Mouse (Mus musculus) C2C12 (cell line): ENCODE measurements around the gene Pde1b. TPM values are rescaled to one million over a fixed set of nuclear protein-coding genes. Genes with fewer than 3 reads are reported as not detected.

Experiments
- H3K27me3 ChIP-seq: one replicate; pipeline ENCODE4 v1.6.1; 2011; ENCODE audit not compliant: control insufficient read depth, insufficient read depth, insufficient read length
- H3K36me3 ChIP-seq: one replicate; pipeline ENCODE4 v1.6.1; 2011; ENCODE audit not compliant: control insufficient read depth, insufficient read depth
- H3K4me3 ChIP-seq: one replicate; pipeline ENCODE4 v1.5.1; 2011; ENCODE audit warnings: mild to moderate bottlenecking, control low read depth; ENCODE audit not compliant: poor library complexity, insufficient read depth, severe bottlenecking
- H3K79me2 ChIP-seq: one replicate; pipeline ENCODE4 v1.6.1; 2011; ENCODE audit not compliant: control insufficient read depth, insufficient read depth
- H3K79me3 ChIP-seq: one replicate; pipeline ENCODE4 v1.6.1; 2011; ENCODE audit warnings: low read depth, control low read depth
- H3ac ChIP-seq: one replicate; pipeline ENCODE3; 2011; ENCODE audit warnings: low read depth; ENCODE audit not compliant: control insufficient read depth, insufficient read length
- CEBPB ChIP-seq: IDR thresholded peaks from one replicate; pipeline ENCODE4 v1.6.1; 2011; ENCODE audit warnings: low read depth, mild to moderate bottlenecking, control low read depth, moderate library complexity
- CTCF ChIP-seq: IDR thresholded peaks from one replicate; pipeline ENCODE4 v1.5.1; 2011; ENCODE audit not compliant: control insufficient read depth, insufficient read depth, insufficient read length
- FOSL1 ChIP-seq: IDR thresholded peaks from one replicate; pipeline ENCODE4 v1.8.0; 2011; ENCODE audit warnings: mild to moderate bottlenecking, low read length; ENCODE audit not compliant: poor library complexity, insufficient read depth, severe bottlenecking
- MAX ChIP-seq: IDR thresholded peaks from one replicate; pipeline ENCODE4 v1.6.1; 2011; ENCODE audit warnings: mild to moderate bottlenecking, control low read depth
- MYOD1 ChIP-seq: IDR thresholded peaks from one replicate; pipeline ENCODE4 v1.6.1; 2011; ENCODE audit warnings: low read depth; ENCODE audit not compliant: control insufficient read depth, insufficient read length
- MYOG ChIP-seq: IDR thresholded peaks from one replicate; pipeline ENCODE4 v1.6.1; 2011; ENCODE audit not compliant: control insufficient read depth, insufficient read length; ENCODE audit errors: extremely low read depth
- USF1 ChIP-seq: IDR thresholded peaks from one replicate; pipeline ENCODE4 v1.6.1; 2011; ENCODE audit warnings: low read depth, mild to moderate bottlenecking, control low read depth, moderate library complexity
- long read RNA-seq, 2 experiments: library from polyadenylated mRNA; unstranded; transcript quantifications; one replicate each; pipeline ENCODE4 v2.0.0; 2019 to 2020
- polyA plus RNA-seq: library from polyadenylated mRNA; unstranded; fragments of >200 nt; fragmentation: generic; extraction: Trizol; gene quantifications from one replicate; pipeline ENCODE4 v1.2.1, GENCODE M21; 2012; ENCODE audit warnings: missing spikeins

The Pde1b gene
- polyA plus RNA-seq = 1.6 TPM
- long read RNA-seq, experiment 1 = 0 reads
- long read RNA-seq, experiment 2 = 0 reads

- Histone ChIP-seq H3ac (peak within 1 kb of the TSS; percentile 59), H3K4me3 (no peak within 1 kb of the TSS), H3K79me2 (no peaks in the 10 kb centered on the region), H3K79me3 (no peaks in the 10 kb centered on the region), H3K36me3 (no peaks in the 10 kb centered on the region), H3K27me3 (peaks cover 19% of the 10 kb centered on the region)
- TF ChIP-seq USF1 (no peak), MYOD1 (no peak), CTCF (no peak), MAX (no peak), FOSL1 (no peak), CEBPB (no peak), MYOG (no peak)
These were observed at the start of gene Pde1b for GRCm38 (mm10) chr15:103502435-103503250. TSS of gene Pde1b (plus strand) at chr15:103503034.

- Histone ChIP-seq H3K4me3 (no peak within 1 kb of the TSS), H3K79me3 (no peaks in the 10 kb centered on the region), H3K79me2 (no peaks in the 10 kb centered on the region), H3K36me3 (no peaks in the 10 kb centered on the region), H3K27me3 (peaks cover 4% of the 10 kb centered on the region), H3ac (no peak within 1 kb of the TSS)
- TF ChIP-seq MYOD1 (no peak), FOSL1 (no peak), USF1 (no peak), MYOG (no peak), CTCF (no peak), CEBPB (no peak), MAX (no peak)
These were observed 49.1 kb upstream of the Pde1b start, which contains the start of gene Nckap1l for GRCm38 (mm10) chr15:103453551-103454218. TSS of gene Nckap1l (plus strand) at chr15:103453794.

- Histone ChIP-seq H3K79me3 (no peaks in the 10 kb centered on the region), H3K27me3 (peaks cover 4% of the 10 kb centered on the region), H3K4me3 (no peak overlapping the region), H3ac (no peak overlapping the region), H3K79me2 (no peaks in the 10 kb centered on the region), H3K36me3 (no peaks in the 10 kb centered on the region)
- no peak for TF ChIP-seq CTCF
- TF ChIP-seq MYOG = no peak
- TF ChIP-seq CEBPB = no peak
- TF ChIP-seq USF1 = no peak
- no peak for TF ChIP-seq MYOD1
- TF ChIP-seq MAX = no peak
- TF ChIP-seq FOSL1 = no peak
These were observed 48.4 kb upstream of the Pde1b start for GRCm38 (mm10) chr15:103454449-103454848.

GRCm38 (mm10) chr15:103462539-103463261, 40.1 kb upstream of the Pde1b start:
- Histone ChIP-seq H3K4me3 (no peak overlapping the region), H3K79me3 (no peaks in the 10 kb centered on the region), H3K27me3 (peaks cover 3% of the 10 kb centered on the region), H3K79me2 (no peaks in the 10 kb centered on the region), H3K36me3 (no peaks in the 10 kb centered on the region), H3ac (no peak overlapping the region)
- TF ChIP-seq CEBPB = no peak
- TF ChIP-seq MAX = no peak
- no peak for TF ChIP-seq MYOG
- TF ChIP-seq CTCF = no peak
- TF ChIP-seq MYOD1 = no peak

GRCm38 (mm10) chr15:103471488-103472194, 31.2 kb upstream of the Pde1b start:
- peak; percentile 41 for TF ChIP-seq MYOD1
- TF ChIP-seq MYOG = no peak
- no peak for TF ChIP-seq USF1
- no peak for TF ChIP-seq FOSL1
- TF ChIP-seq CEBPB = no peak
- H3K4me3 ChIP-seq = no peak overlapping the region
- no peak overlapping the region for H3ac ChIP-seq
- H3K79me2 ChIP-seq = no peaks in the 10 kb centered on the region
- H3K27me3 ChIP-seq = no peaks in the 10 kb centered on the region
- H3K79me3 ChIP-seq = no peaks in the 10 kb centered on the region
- no peaks in the 10 kb centered on the region for H3K36me3 ChIP-seq
